Mouse (Mus musculus) liver, adult 2 months (tissue): Measurements from ENCODE around the gene Sspn. TPM values are rescaled to one million over a fixed set of nuclear protein-coding genes. Genes with fewer than 3 reads are reported as not detected.

Experiments used
- DNase-seq: peaks from one replicate; pipeline ENCODE4 v3.0.0-alpha.2; 2011; ENCODE audit warnings: low read depth, low spot score; ENCODE audit errors: extremely low read depth
- H3K27ac ChIP-seq: fragments of 200-500 bp; replicated peaks from 2 replicates; pipeline ENCODE4 v1.5.1; 2012; ENCODE audit warnings: low read depth, mild to moderate bottlenecking, control low read depth, inconsistent platforms, low read length; ENCODE audit not compliant: insufficient read depth
- H3K27me3 ChIP-seq: fragments of 200-500 bp; 2 replicates; pipeline ENCODE4 v1.6.1; 2012; ENCODE audit warnings: mild to moderate bottlenecking, moderate library complexity, low read length, inconsistent platforms; ENCODE audit not compliant: control insufficient read depth, insufficient read depth
- H3K36me3 ChIP-seq: fragments of 200-500 bp; 2 replicates; pipeline ENCODE4 v1.6.1; 2012; ENCODE audit warnings: low read length, inconsistent platforms; ENCODE audit not compliant: control insufficient read depth, insufficient read depth
- H3K4me1 ChIP-seq: fragments of 200-500 bp; 2 replicates; pipeline ENCODE4 v1.6.1; 2011; ENCODE audit warnings: low read length; ENCODE audit not compliant: control insufficient read depth, insufficient read depth
- H3K4me3 ChIP-seq: fragments of 200-500 bp; 2 replicates; pipeline ENCODE4 v1.5.1; 2011; ENCODE audit warnings: low read depth, mild to moderate bottlenecking, control low read depth, low read length, moderate library complexity; ENCODE audit not compliant: insufficient read depth
- H3K79me2 ChIP-seq: fragments of 200-500 bp; 2 replicates; pipeline ENCODE4 v1.6.1; 2012; ENCODE audit warnings: inconsistent platforms, mild to moderate bottlenecking, low read length, moderate library complexity; ENCODE audit not compliant: control insufficient read depth, insufficient read depth
- H3K9ac ChIP-seq: fragments of 200-500 bp; 2 replicates; pipeline ENCODE4 v1.6.1; 2012; ENCODE audit warnings: low read depth, mild to moderate bottlenecking, control low read depth, inconsistent platforms, low read length
- CTCF ChIP-seq: fragments of 200-500 bp; IDR thresholded peaks from 2 replicates; pipeline ENCODE4 v1.5.1; 2011; ENCODE audit warnings: low read depth, low read length, control low read depth
- POLR2A ChIP-seq: fragments of 200-500 bp; IDR thresholded peaks from 2 replicates; pipeline ENCODE4 v1.6.1; 2011; ENCODE audit warnings: low read length, control low read depth; ENCODE audit not compliant: insufficient read depth; ENCODE audit errors: extremely low read depth
- WGBS: fragments of 180-500 bp; shearing (Covaris S2); methylation state at CpG from one replicate; pipeline ENCODE4 v1.1.7; 2018; 5-methylcytosine and 5-hydroxymethylcytosine counted together
- polyA plus RNA-seq: library from polyadenylated mRNA; depleted of rRNA; stranded (reverse); fragments of >200 nt; gene quantifications from 2 replicates; pipeline ENCODE4 v1.2.3, GENCODE M21; 2012
- total RNA-seq: library from RNA; depleted of rRNA; stranded (reverse); fragments of >200 nt; gene quantifications from 2 replicates; pipeline ENCODE4 v1.2.3, GENCODE M21; 2014

Sspn gene
- total and polyA plus RNA-seq, 2 experiments, result 0.34 to 0.83 TPM

- no peak overlapping the region for H3K27ac ChIP-seq
- H3K9ac ChIP-seq, result no peak overlapping the region
- H3K79me2 ChIP-seq, result no peaks in the 10 kb centered on the region
- no peaks in the 10 kb centered on the region for H3K4me1 ChIP-seq
- H3K27me3 ChIP-seq, result no peaks in the 10 kb centered on the region
- H3K36me3 ChIP-seq, result no peaks in the 10 kb centered on the region
- 89% methylated on average over 22 of the region's 22 CpGs for WGBS
- TF ChIP-seq POLR2A, result no peak
- no peak for TF ChIP-seq CTCF
- H3K4me3 ChIP-seq, result no peak overlapping the region
- no peak for DNase-seq
These were observed 70.2 kb downstream of the Sspn start for GRCm38 (mm10) chr6:146001396-146002191.

GRCm38 (mm10) chr6:146004174-146004601 lies 72.7 kb downstream of the Sspn start:
- DNase-seq, result no peak
- Histone ChIP-seq H3K9ac (no peak overlapping the region), H3K36me3 (no peaks in the 10 kb centered on the region), H3K4me1 (no peaks in the 10 kb centered on the region), H3K27ac (no peak overlapping the region), H3K4me3 (no peak overlapping the region), H3K79me2 (no peaks in the 10 kb centered on the region), H3K27me3 (no peaks in the 10 kb centered on the region)
- TF ChIP-seq POLR2A (no peak), CTCF (no peak)
- 69% methylated on average over 3 of the region's 3 CpGs for WGBS

- Histone ChIP-seq H3K79me2 (no peaks in the 10 kb centered on the region), H3K27ac (no peak overlapping the region), H3K9ac (no peak overlapping the region), H3K4me3 (no peak overlapping the region), H3K36me3 (no peaks in the 10 kb centered on the region), H3K27me3 (no peaks in the 10 kb centered on the region), H3K4me1 (no peaks in the 10 kb centered on the region)
- TF ChIP-seq POLR2A (no peak), CTCF (no peak)
- 86% methylated on average over 11 of the region's 11 CpGs for WGBS
- no peak for DNase-seq
These were observed 73.9 kb downstream of the Sspn start for GRCm38 (mm10) chr6:146005129-146005886.

- 58% methylated on average over 3 of the region's 3 CpGs for WGBS
- Histone ChIP-seq H3K4me1 (no peaks in the 10 kb centered on the region), H3K79me2 (no peaks in the 10 kb centered on the region), H3K9ac (no peak overlapping the region), H3K36me3 (no peaks in the 10 kb centered on the region), H3K27ac (no peak overlapping the region), H3K27me3 (no peaks in the 10 kb centered on the region), H3K4me3 (no peak overlapping the region)
- no peak for DNase-seq
- TF ChIP-seq POLR2A (no peak), CTCF (no peak)
These were observed 74.6 kb downstream of the Sspn start for GRCm38 (mm10) chr6:146005935-146006564.

- DNase-seq, result no peak
- no peaks in the 10 kb centered on the region for H3K79me2 ChIP-seq
- no peaks in the 10 kb centered on the region for H3K27me3 ChIP-seq
- H3K9ac ChIP-seq, result no peak overlapping the region
- H3K27ac ChIP-seq, result no peak overlapping the region
- H3K36me3 ChIP-seq, result no peaks in the 10 kb centered on the region
- TF ChIP-seq CTCF, result no peak
- no peak for TF ChIP-seq POLR2A
- no peaks in the 10 kb centered on the region for H3K4me1 ChIP-seq
- no peak overlapping the region for H3K4me3 ChIP-seq
- 95% methylated on average over 3 of the region's 3 CpGs for WGBS
These were observed 75.3 kb downstream of the Sspn start for GRCm38 (mm10) chr6:146006753-146007152.
